Mouse (Mus musculus) forebrain, postnatal 0 days (tissue): ENCODE data around the gene Clcnka. TPM values are rescaled to one million over a fixed set of nuclear protein-coding genes. Genes with fewer than 3 reads are reported as not detected.

Source experiments
- ATAC-seq: fragments of 200-750 bp; cut with Nextera tagmentation; 2 replicates; pipeline ENCODE4 v1.8.0; 2017; ENCODE audit warnings: mild to moderate bottlenecking, moderate library complexity
- DNase-seq: peaks from one replicate; pipeline ENCODE4 v3.0.0-alpha.2; 2015
- H3K27ac ChIP-seq: fragments of 300-500 bp; sonication (generic); 2 replicates; pipeline ENCODE4 v1.5.1; 2014; ENCODE audit warnings: low read depth, mild to moderate bottlenecking, antibody characterized with exemption, low read length, moderate library complexity, mixed read lengths
- H3K27me3 ChIP-seq: fragments of 300-500 bp; sonication (generic); 2 replicates; pipeline ENCODE4 v1.6.1; 2014; ENCODE audit warnings: mild to moderate bottlenecking, low read length, mixed read lengths; ENCODE audit not compliant: insufficient read depth
- H3K36me3 ChIP-seq: fragments of 300-500 bp; sonication (generic); 2 replicates; pipeline ENCODE4 v1.6.1; 2014; ENCODE audit warnings: mild to moderate bottlenecking, moderate library complexity; ENCODE audit not compliant: insufficient read depth
- H3K4me1 ChIP-seq: fragments of 300-500 bp; sonication (generic); 2 replicates; pipeline ENCODE4 v1.6.1; 2014; ENCODE audit warnings: antibody characterized with exemption; ENCODE audit not compliant: insufficient read depth
- H3K4me2 ChIP-seq: fragments of 300-500 bp; sonication (generic); 2 replicates; pipeline ENCODE4 v1.6.1; 2014; ENCODE audit warnings: low read depth, mild to moderate bottlenecking, moderate library complexity
- H3K4me3 ChIP-seq: fragments of 300-500 bp; sonication (generic); 2 replicates; pipeline ENCODE4 v1.5.1; 2014; ENCODE audit warnings: low read depth, low read length, mixed read lengths
- H3K9ac ChIP-seq: fragments of 300-500 bp; sonication (generic); 2 replicates; pipeline ENCODE4 v1.6.1; 2014; ENCODE audit warnings: mild to moderate bottlenecking
- H3K9me3 ChIP-seq: fragments of 300-500 bp; sonication (generic); 2 replicates; pipeline ENCODE4 v1.6.1; 2016; ENCODE audit warnings: low read length
- CTCF ChIP-seq: sonication (generic); IDR thresholded peaks from 2 replicates; pipeline ENCODE4 v1.5.1; 2016; ENCODE audit warnings: antibody characterized with exemption, control low read depth, low read depth
- WGBS: fragments of 180-500 bp; shearing (Covaris S2); extraction: QIAGEN DNeasy Blood & Tissue Kit; methylation state at CpG from one replicate; pipeline ENCODE4 v1.1.7; 2014; 5-methylcytosine and 5-hydroxymethylcytosine counted together
- polyA plus RNA-seq: library from polyadenylated mRNA; unstranded; fragments of >200 nt; fragmentation: Nextera tagmentation; extraction: Ambion mirVana; gene quantifications from 2 replicates; pipeline ENCODE4 v1.2.1, GENCODE M21; 2015
- total RNA-seq: library from RNA; depleted of rRNA; stranded (reverse); fragments of >200 nt; gene quantifications from 2 replicates; pipeline ENCODE4 v1.2.3, GENCODE M21; 2014

Clcnka gene
- total and polyA plus RNA-seq, 2 experiments from 2014 or later: 0.10 to 0.24 TPM

- Histone ChIP-seq H3K4me2 (no peak overlapping the region), H3K4me1 (no peaks in the 10 kb centered on the region), H3K36me3 (no peaks in the 10 kb centered on the region), H3K27me3 (no peaks in the 10 kb centered on the region; the same call in 1 of the 2 replicates), H3K9me3 (no peaks in the 10 kb centered on the region), H3K4me3 (no peak overlapping the region), H3K27ac (no peak overlapping the region), H3K9ac (no peak overlapping the region)
- TF ChIP-seq CTCF: peak; percentile 68
- no peak for ATAC-seq
- WGBS: 45% methylated on average over 14 of the region's 14 CpGs
- DNase-seq: no peak
These were observed 8.2 kb upstream of the Clcnka start for GRCm38 (mm10) chr4:141406516-141407299.

DNA sequence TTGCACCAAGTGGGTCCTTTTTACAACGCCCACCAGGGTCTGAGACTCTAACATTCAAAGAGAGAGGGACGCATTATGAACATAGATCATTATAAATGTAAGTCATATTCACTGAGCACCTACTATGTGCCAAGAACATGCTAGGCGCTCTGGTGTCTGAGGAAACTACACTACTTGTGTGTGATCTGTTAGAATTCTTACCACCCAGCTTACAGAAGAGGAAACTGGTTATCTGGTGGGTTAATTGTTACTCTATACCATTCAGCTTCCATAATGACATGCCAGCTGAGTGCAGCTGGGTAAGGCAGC, 6.7 kb upstream of the Clcnka start:
- DNase-seq (no peak), ATAC-seq (no peak)
- no peaks in the 10 kb centered on the region for H3K4me1 ChIP-seq
- H3K4me3 ChIP-seq: no peak overlapping the region
- no peak overlapping the region for H3K27ac ChIP-seq
- no peaks in the 10 kb centered on the region for H3K9me3 ChIP-seq
- no peaks in the 10 kb centered on the region for H3K36me3 ChIP-seq
- no peak for TF ChIP-seq CTCF
- no peaks in the 10 kb centered on the region; the same call in 1 of the 2 replicates for H3K27me3 ChIP-seq
- no peak overlapping the region for H3K4me2 ChIP-seq
- 84% methylated on average over 3 of the region's 3 CpGs for WGBS
- H3K9ac ChIP-seq: no peak overlapping the region

GRCm38 (mm10) chr4:141404518-141405313, 6.2 kb upstream of the Clcnka start:
- Histone ChIP-seq H3K27me3 (no peaks in the 10 kb centered on the region; the same call in 1 of the 2 replicates), H3K9ac (peak overlapping the region; percentile 37; the same call in 1 of the 2 replicates), H3K36me3 (no peaks in the 10 kb centered on the region), H3K27ac (no peak overlapping the region), H3K4me2 (peak overlapping the region; percentile 39), H3K9me3 (no peaks in the 10 kb centered on the region), H3K4me1 (no peaks in the 10 kb centered on the region), H3K4me3 (peak overlapping the region; percentile 1; the same call in 1 of the 2 replicates)
- ATAC-seq (peak; percentile 92), DNase-seq (peak; percentile 93)
- TF ChIP-seq CTCF: peak; percentile 99
- 14% methylated on average over 15 of the region's 15 CpGs for WGBS

GRCm38 (mm10) chr4:141400171-141400570, 1.6 kb upstream of the Clcnka start:
- H3K27ac ChIP-seq: no peak overlapping the region
- H3K9ac ChIP-seq: no peak overlapping the region
- ATAC-seq: no peak
- H3K4me1 ChIP-seq: no peaks in the 10 kb centered on the region
- H3K36me3 ChIP-seq: no peaks in the 10 kb centered on the region
- no peaks in the 10 kb centered on the region for H3K9me3 ChIP-seq
- 88% methylated on average over 15 of the region's 15 CpGs for WGBS
- TF ChIP-seq CTCF: no peak
- no peaks in the 10 kb centered on the region; the same call in 1 of the 2 replicates for H3K27me3 ChIP-seq
- H3K4me3 ChIP-seq: no peak overlapping the region
- DNase-seq: no peak
- no peak overlapping the region for H3K4me2 ChIP-seq

DNA sequence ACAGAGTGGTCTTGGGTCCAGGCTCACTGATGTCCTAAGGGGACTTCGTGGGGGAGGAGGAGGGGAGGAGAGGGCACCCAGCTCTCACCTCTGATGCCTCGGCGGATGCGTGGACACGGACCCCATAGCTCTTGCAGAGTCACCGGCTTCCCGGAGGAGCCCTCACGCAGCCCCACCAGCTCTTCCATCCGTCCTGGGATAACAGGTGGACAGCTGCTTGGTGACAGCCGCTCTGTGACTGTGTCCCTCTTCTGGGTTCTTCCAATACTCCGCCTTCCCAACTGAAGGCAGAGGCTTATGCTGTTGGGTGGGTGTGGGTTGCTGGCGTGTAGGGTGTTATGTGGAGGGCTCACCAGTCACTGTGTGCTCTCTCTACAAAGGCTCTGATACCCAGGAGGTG, 663 bp downstream of the Clcnka start:
- H3K27me3 ChIP-seq: no peaks in the 10 kb centered on the region
- no peak overlapping the region for H3K4me2 ChIP-seq
- no peaks in the 10 kb centered on the region for H3K4me1 ChIP-seq
- TF ChIP-seq CTCF: no peak
- ATAC-seq: no peak
- H3K27ac ChIP-seq: no peak overlapping the region
- H3K9ac ChIP-seq: no peak overlapping the region
- H3K36me3 ChIP-seq: no peaks in the 10 kb centered on the region
- no peak overlapping the region for H3K4me3 ChIP-seq
- no peaks in the 10 kb centered on the region for H3K9me3 ChIP-seq
- no peak for DNase-seq
- 80% methylated on average over 12 of the region's 12 CpGs for WGBS

DNA sequence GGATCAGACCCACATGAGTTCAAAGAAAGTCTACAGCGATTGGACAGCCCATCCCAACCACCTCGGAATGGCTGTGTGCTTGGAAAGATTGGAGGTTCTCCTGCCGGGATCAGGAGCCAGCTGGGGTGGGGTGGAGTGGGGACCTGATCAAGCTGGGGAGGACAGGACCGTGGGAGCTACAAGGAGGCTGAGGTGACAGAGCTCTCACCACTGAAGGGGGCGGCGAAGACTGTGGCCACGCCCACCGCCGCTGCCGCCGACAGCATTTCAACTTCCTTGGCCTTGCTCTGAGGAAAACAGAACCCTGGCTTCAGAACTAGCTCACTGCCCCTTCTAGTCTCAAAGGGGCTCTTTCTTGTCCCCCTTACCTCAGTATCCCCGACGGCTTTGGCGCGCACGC, 3.8 kb downstream of the Clcnka start:
- Histone ChIP-seq H3K4me1 (no peaks in the 10 kb centered on the region), H3K27ac (no peak overlapping the region), H3K9me3 (no peaks in the 10 kb centered on the region), H3K9ac (no peak overlapping the region), H3K36me3 (no peaks in the 10 kb centered on the region), H3K27me3 (no peaks in the 10 kb centered on the region), H3K4me3 (no peak overlapping the region), H3K4me2 (no peak overlapping the region)
- ATAC-seq (no peak), DNase-seq (no peak)
- 18% methylated on average over 16 of the region's 16 CpGs for WGBS
- no peak for TF ChIP-seq CTCF

- Histone ChIP-seq H3K27me3 (no peaks in the 10 kb centered on the region), H3K9ac (no peak overlapping the region), H3K27ac (no peak overlapping the region), H3K9me3 (no peaks in the 10 kb centered on the region), H3K4me2 (no peak overlapping the region), H3K36me3 (no peaks in the 10 kb centered on the region), H3K4me3 (no peak overlapping the region), H3K4me1 (no peaks in the 10 kb centered on the region)
- no peak for DNase-seq
- TF ChIP-seq CTCF: no peak
- no peak for ATAC-seq
- WGBS: 85% methylated on average over 12 of the region's 12 CpGs
These were observed 7.2 kb downstream of the Clcnka start for GRCm38 (mm10) chr4:141391293-141391692.
